Mouse (Mus musculus): ENCODE data around the gene Rilp.

DNA sequence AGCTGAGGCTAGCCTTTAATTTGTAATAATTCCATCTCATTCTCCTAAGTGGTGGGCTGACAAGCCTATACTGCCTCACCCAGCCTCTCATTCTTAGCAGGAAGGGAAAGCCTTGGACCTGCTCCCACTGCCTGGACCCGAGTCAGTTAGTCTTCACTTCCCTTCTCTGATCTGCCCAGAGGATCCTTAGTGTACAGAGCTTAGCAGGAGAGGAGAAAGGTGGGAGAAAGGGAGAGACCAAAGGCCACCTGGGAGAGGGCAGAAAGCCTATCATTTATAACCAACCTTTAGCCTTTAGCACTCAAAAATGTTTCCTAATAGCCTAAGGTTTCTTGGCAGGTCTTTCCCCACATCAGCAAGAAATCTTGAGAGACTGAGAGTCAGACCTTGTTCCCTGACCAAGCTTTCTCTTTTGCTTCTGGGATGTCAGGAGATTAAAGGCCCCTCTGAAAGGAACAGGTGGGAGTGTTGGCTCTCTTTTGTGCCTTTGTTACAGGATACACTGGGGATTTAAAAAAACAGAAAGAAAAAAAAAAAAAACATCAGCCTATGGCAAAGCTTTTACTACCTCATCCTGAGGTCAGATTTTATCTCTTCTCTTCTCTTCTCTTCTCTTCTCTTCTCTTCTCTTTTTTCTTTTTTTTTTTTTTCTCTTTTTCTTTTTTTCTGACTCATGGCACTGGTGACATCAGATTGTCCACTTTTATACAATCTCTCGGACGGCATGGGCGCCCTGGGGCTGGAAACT lies 24.6 kb downstream of the Rilp start:
- TF ChIP-seq CTCF (IDR thresholded peaks at IDR 0.05; ENCODE audit: low read depth, low read length) (no peak), POLR2AphosphoS5 (IDR thresholded peaks at IDR 0.05; ENCODE audit: insufficient replicate concordance, low read depth, low read length) (no peak), GATA1 (IDR thresholded peaks at IDR 0.05; ENCODE audit: borderline replicate concordance, low read length) (no peak)

Measured in G1E (cell line).